Mouse (Mus musculus) B cell, adult 2 months (primary cell): ENCODE results near the gene Gm28710.

Experiments used
- DNase-seq, 2 experiments: peaks; one replicate each; pipeline ENCODE4 v3.0.0; 2022

The Gm28710 gene

GRCm38 (mm10) chr5:16791243-16791860 is at the start of gene Gm28710:
Gene Gm28710 (plus strand): TSS chr5:16791810.
- DNase-seq, result no peak

GRCm38 (mm10) chr5:16777176-16777575 is 14.4 kb upstream of the Gm28710 start:
- no peak for DNase-seq

- DNase-seq, result no peak
These were observed 12.9 kb upstream of the Gm28710 start for GRCm38 (mm10) chr5:16778610-16779172.

- DNase-seq, result no peak
These were observed 6.0 kb upstream of the Gm28710 start for GRCm38 (mm10) chr5:16785627-16786026.

GRCm38 (mm10) chr5:16794972-16795371 is 3.4 kb downstream of the Gm28710 start:
- DNase-seq, result no peak

GRCm38 (mm10) chr5:16802726-16803125 is 11.1 kb downstream of the Gm28710 start:
- DNase-seq, result no peak

GRCm38 (mm10) chr5:16838991-16839390 is 47.4 kb downstream of the Gm28710 start:
- DNase-seq, result no peak

- no peak for DNase-seq
These were observed 77.8 kb downstream of the Gm28710 start for GRCm38 (mm10) chr5:16869309-16869915.

GRCm38 (mm10) chr5:16894161-16894560 is 102.6 kb downstream of the Gm28710 start:
- DNase-seq, result no peak

GRCm38 (mm10) chr5:16919791-16920190 is 128.2 kb downstream of the Gm28710 start:
- DNase-seq, result no peak

GRCm38 (mm10) chr5:16922473-16922872 is 130.9 kb downstream of the Gm28710 start:
- no peak for DNase-seq
